Mouse (Mus musculus) spleen, postnatal 10 days (tissue): ENCODE measurements around the gene Rsc1a1.

Experiments used
- DNase-seq, 2 experiments: peaks; one replicate each; pipeline ENCODE4 v3.0.0; 2021 to 2022; ENCODE audit warnings: low spot score in 2 of 2

Gene Rsc1a1

DNA sequence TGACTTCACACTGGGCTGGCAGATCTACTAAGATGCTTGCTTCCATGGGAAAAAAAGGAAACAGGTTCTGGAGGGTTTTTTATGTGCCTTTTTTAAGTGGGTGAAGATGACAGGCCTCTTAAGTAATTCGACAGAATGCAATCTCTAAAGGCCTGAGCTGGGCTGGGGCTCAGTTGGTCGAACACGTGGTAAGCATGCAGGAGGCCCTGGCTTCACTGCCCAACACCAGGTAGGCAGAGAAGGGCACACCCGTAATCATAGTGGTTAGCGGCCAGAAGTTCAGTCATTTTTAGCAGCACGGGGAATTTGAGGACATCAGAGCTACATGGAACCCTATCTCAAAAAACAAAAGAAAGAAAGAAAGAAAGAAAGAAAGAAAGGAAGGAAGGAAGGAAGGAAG lies 30.9 kb downstream of the Rsc1a1 start:
- no peak for DNase-seq

DNA sequence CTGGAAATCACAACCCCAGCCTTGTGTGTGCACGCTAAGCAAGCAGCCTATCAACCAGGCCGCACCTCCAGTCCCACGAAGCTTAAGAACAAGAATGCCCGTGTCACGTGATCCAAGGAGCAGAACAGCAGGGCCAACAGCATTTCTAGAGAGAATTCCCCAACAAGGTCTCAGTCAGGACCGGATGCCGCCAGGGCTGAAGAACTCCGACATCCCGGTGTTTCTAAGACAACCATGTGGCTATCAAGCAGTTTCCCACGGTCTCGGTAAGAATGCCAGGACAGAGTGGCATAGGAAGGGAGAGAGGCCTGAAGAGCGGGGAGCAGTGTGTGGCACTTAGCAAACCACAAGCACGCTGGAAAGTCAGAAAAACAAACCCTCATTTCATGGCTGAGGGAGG lies 31.6 kb downstream of the Rsc1a1 start:
- DNase-seq = no peak

DNA sequence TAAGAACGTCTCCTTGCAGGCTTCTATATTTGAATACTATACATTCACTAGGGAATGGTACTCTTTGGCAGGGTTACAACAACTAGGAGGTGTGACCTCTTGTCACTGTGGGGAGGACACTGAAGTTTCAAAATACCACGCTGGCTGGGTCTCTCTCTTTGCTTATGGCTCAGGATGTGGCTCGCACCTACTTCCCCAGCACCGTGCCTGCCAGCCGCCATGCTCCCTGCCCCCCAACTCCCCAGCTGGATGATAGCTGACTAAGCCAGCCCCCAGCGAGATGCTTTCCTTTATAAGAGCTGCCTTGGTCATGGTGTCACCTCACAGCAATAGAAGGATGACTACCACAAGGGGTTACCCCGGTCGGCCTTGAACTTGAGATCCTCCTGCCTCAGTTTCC lies 32.4 kb downstream of the Rsc1a1 start:
- no peak for DNase-seq

DNA sequence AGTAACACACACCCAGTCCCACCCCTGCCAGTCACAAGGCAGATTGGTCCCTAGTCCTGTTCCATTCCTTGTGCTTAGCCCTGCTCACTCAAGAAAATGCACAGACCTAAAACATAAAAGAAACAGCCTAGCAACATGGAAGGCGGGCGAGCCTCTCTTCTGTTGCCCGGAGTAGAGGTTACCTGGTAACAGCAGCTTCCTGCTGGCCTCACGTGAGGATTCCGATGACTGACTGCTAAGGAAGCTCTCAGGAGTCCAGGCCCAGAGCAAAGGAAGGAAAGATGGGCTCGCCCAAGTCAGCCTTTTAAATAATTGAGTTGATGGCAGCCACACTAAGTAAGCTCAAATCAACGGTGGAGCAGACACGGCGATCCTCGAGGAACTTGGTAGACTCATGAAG lies 33.5 kb downstream of the Rsc1a1 start:
- no peak for DNase-seq

DNA sequence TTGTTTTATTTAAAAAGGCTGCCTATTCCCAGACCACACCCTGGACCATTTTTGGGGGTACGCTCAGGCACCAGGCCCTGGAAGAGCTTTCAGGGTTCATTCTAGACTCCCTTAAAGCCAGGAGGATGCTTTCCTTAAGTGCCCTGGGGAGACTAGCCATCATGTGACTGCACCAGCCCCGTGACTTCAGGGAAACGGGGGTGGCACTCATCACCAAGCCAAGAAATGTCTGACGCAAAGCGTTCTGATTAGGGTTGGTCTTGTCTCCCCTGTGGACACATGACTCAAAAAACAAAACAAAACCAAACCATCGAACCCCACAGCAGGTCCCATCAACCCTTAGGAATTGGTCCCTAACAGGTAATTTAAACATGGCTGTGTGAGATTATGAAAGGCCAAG lies 34.1 kb downstream of the Rsc1a1 start:
- no peak for DNase-seq

DNA sequence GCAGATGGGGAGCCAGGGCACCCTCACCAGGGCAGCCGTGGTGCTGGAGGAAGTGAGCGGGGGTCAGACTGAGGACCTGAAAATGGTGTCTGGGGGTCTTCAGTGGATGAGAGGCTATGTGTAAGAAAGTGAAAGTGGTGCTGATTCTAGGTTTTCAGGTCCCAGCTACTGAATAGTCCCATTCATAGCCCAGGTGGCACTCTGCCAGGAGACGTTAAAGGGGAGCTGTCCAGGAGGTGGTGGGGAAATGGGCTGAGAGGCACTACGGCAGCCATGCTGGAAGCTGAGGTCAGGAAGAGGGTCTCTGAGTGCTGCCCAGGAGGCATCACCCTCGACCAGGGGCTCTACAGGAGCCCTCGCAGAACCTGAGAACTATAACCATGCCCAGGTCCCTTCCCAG lies 36.2 kb downstream of the Rsc1a1 start:
- DNase-seq = no peak

DNA sequence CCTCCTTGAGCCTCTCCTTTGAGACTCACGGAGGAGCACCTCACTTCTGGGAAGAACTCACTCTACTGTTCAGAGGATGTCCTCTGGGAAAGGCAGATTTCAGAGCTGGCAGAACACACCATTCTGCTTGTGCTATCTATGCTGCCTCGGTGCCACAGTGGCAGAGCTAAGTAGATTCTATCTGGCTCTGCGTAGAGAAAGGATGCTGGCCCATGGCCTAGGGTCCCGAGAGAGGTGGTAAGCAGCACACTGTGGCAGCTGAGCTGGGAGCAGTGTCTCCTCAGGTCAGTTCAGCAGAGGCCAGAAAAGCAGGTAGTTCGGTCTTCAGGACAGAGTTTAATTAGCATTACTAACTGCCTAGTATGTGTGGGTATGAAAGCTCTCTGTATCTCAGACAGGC lies 37.1 kb downstream of the Rsc1a1 start:
- DNase-seq = no peak

DNA sequence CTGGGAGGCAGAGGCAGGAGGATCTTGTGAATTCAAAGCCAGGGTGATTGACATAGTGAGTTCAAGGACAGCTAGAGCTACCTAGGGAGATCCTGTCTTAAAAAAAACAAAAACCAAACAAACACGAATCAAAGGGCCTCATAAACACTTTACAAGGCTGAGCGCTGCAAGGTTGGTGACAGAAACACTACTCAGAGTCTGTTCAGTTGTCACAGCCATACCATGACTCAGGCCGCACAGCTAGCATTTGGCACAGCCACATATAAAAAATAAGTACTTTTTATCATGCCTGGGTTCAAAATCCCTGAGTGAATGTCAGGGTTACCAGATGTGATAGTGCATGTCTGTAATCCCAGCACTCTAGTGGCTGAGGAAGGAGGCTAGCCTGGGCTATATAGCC lies 38.2 kb downstream of the Rsc1a1 start:
- no peak for DNase-seq

DNA sequence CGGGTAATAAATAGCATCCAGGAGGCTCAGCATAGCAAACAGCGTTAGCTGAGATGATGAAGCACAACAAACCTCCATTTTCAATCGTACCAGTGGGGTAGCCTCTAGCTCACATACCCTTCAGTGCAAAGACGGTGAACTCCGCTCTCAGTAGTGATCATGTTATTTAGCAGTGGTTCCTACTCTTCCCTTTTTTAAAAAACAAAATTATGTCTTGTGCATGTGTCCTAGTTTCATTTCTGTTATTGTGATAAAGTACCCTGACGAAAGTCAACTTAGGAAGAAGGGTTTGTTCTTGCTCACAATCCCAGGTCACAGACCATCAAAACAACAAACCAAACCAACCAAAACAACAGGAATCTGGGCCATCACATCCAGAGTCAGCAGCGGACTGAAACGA lies 39.4 kb downstream of the Rsc1a1 start:
- no peak for DNase-seq

DNA sequence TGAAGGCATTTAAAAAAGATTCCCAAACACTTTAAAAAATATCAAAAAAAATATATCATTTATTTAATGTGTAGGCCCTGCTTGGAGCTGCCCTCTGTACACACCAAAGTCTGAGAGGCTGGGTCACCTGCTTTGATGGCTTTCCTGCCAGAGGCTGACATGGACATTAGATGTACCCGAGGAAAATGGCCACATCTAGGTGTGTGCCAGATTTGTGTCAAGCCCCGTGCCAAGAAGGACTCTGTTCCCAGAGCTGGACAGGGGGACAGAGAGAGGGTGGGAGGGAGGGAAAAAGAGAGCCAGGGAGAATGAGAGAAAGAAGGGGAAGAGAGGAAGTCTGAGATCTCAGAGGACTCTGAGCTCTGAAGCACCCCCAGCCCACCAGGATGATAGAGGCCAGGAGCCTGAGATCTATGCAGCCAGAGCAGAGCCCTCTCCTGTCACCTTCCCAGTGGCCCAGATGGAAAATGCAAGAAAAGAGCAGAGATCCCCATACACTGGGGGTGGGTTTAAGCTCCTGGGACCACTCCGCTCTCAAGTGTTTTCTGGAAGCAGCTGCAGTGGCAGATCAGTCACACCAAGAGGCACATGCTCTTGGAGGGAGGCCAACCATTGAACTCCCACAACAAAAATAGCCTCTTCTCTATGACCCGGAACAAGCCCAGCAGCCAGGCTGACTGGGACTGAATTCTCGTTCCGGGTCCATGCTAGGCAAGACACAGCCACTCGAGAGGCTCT lies 42.1 kb downstream of the Rsc1a1 start:
- no peak for DNase-seq

DNA sequence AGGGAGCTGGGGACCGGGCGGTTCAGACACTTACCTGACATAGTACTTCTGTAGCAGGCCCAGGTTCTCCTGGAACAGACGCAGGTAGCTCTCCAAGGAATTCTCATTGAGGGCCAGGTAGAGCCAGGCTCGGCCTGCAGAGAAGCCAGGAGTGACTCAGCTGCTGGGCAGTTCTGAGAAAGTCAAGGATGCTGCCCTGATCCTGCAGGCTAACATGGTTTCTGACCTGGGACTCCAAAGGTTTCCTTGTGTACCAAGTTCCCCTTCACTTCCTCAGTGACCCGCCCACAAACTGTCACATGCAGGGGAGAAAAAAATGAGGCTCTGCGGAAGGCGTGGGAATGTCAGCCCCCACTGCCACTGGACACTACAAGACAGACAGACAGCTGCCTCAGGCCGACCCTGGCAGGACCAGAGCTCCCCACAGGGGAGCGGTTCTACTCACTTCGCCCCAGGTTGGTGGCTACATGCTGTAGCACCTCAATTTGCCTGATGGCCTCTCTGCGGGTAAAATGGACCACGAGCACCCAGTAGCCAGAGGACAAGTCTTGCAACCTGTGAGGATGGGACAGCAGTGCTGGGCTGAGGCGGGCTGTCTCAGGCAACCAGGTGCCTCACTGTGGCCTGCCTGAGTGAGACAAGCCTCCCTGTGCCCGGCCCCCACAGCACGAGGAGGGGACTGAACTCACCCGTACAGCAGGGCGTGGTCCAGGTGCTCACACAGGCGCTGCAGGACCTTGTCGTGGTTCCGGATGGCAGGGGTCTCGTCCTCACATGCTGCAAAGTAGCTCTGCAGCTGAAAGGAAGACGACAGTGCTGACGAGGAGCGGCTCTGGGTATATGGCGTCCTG lies 43.2 kb downstream of the Rsc1a1 start:
- DNase-seq = no peak

DNA sequence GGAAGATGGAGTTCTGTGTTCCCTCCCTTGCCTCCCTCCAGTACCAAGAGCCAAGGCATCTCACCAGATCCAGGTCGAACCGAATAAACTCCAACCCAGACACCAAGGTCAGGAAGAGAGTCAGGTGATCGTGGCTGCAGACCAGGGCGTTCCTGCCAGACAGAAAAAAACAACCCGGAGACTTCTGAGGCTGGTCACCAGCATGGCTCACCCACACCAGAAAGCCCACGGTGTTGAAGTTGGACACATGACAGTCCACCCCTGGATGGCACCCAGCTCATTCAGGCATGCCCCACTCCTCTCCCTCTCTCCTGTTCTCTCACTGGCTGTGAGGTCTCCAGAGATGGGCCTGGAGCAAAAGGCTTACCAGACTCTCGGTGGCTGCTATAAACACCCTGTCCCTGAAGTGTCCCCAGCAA lies 44.0 kb downstream of the Rsc1a1 start:
- no peak for DNase-seq

DNA sequence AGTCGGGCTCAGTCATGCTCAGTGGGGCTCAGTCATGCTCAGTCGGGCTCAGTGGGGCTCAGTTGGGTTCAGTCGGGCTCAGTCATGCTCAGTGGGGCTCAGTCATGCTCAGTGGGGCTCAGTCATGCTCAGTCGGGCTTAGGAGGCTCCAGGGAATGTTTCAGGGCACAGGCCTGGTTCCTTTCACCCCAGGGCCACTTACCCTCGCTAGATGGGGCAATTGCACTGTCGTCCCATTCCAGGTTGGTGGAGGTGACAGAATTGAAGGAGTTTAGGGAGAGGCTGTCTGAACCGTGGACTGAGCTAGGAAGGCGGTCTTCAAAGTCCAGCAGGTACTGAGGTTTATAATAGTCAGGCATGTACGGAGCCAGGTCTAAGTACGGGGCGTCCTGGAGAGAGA lies 45.9 kb downstream of the Rsc1a1 start:
- no peak for DNase-seq

DNA sequence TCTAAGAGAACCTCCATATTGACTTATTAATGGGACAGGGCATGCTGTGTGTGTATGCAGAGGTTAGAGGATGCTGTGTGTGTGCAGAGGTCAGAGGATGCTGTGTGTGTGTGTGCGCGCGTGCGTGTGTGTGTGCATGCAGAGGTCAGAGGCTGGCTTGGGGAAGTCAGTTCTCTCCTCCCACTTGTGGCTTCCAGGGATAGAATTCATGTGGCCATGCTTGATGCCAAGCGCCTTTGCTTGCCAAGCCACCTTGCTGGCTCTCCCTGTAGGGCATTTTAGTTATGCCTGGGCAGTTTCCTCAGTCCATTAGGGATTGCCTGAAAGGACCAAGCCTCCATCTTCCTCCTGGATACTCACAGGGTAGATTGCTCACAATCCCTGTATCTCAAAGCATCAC lies 48.7 kb downstream of the Rsc1a1 start:
- DNase-seq = no peak

DNA sequence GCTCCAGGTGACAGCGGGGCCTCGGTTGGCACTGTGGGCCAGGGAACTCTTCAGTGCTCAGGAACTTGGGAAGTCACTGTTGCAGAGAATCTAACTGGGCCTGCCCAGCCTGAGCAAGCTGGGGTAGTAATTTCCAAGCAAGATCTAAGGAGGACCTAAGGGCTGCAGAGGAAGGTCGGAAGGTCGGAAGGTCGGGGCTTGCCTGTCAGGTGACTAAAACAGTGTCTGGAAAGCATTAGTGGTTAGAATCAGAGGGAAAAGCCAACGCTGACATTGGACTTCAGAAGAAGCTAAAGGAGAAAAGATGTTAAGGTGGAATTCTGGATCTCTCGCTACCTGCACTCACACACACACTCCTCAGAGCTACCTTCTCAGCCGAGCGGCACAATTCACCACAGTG lies 49.4 kb downstream of the Rsc1a1 start:
- DNase-seq = no peak
